Mouse (Mus musculus): Measurements from ENCODE around the gene Ppp1r36. TPM values are rescaled to one million over a fixed set of nuclear protein-coding genes. Genes with fewer than 3 reads are reported as not detected.

The Ppp1r36 gene
- total RNA-seq (2021) (under 1 TPM; 0.23 to 0.24 TPM), polyA plus RNA-seq (2012; rRNA removed) (not detected in 2 replicates)
- long read RNA-seq, partial matches to known transcripts, result 0 of 1 reads
- long read RNA-seq, other reads (novel, unspliced or antisense), result 1 of 1 reads

DNA sequence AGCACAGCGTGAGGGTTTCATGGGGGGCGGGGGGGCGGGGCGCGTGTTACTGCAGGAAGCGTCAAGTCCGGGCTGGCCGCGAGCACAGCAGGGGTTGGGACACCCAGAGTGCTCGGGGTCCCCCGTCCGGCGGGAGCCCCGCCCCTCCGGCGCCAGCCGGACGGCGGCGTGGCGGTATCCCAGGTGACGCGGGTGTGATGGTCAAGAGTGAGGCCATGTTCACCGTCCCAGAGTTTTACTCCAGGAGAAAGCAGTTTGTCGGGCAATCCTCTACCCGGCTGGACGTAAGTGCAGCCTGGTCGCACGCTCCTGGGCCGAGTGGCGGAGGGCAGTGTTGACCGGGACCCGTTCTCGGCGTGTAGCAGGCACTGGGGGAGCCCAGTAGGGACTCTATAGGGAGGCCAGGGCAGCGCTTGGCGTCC is at the start of gene Ppp1r36:
TSS of gene Ppp1r36 (plus strand) at position 106 of the 422 bp plus-strand sequence.
- peak; percentile 44 for DNase-seq

DNA sequence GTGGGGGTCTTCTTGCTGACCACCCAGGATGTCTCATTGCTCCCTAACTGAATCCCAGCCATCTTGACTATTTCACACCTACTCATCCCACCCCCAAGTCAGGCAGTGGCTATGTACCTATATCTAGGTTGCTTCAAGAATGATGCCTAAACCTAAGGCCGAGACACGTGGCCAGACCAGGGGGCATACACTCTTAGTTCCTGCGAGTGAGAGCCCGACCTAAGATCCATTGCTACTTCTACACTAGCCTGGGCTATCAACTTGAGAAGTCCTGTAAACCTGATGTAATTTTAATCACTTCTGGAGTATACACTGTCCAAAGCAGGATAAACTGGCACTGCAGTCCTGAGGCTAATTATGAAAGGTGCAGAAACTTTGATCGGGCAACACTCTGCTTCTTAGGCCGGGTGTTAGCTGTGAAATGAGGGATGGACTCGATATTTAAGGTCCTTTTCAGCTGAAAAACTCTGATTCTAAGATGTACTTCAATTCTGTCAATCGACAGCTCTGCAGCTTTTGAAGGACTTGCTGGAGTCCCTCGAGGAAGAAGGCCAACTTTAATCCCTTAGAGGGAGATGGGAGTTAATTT is 49.0 kb upstream of the Ppp1r36 start:
- peak; percentile 14 for DNase-seq

GRCm38 (mm10) chr12:76368790-76369205 is 48.5 kb upstream of the Ppp1r36 start:
- no peak for DNase-seq

DNA sequence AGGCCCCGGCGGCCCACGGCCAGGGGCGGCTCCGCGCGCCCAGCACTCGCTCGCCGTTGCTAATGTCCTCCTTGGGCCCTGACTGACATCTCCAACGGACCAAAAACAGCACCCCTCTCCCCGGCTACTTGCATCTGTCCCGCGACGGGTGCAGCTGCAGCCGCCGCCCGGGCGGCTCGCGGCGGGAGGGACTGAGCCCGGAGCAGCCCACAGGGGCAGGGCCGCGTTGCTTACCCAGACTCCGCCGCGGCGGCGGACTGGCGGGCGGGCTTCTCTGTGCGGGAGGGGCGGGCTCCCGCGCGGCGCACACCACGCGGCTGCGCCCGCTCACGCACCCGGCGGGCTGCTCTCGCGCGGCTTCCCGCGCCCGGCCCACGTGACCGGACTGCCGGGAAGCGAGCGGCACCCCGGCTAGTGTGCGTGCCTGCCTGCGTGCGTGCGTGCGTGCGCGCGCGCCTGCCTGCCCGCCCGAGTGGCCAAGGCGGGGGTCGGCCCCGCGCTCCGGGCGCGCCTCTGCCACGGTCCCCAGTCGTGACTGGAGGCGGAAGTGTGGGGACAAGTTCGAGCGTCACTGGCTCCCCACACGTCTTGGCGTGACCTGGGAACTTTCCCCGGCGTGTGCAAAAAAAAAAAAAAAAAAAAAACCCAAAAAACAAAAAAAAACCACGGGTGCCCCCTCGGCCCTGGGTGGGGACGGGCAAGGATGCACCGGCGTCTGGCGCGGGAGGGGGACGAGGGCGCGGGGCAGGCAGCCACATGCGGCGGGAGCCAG is 47.9 kb upstream of the Ppp1r36 start, which contains the start of gene Zbtb25:
TSS of gene Zbtb25 (minus strand) at position 397 of the 772 bp plus-strand sequence.
- DNase-seq, result peak; percentile 92

GRCm38 (mm10) chr12:76369978-76370830 is 47.1 kb upstream of the Ppp1r36 start, which contains the start of gene Zbtb1:
Gene Zbtb1 (plus strand): TSS chr12:76370266.
- DNase-seq, result peak; percentile 93

- peak; percentile 91 for DNase-seq
Observed at GRCm38 (mm10) chr12:76370831-76371571, 46.3 kb upstream of the Ppp1r36 start.

- DNase-seq, result no peak
Observed at GRCm38 (mm10) chr12:76372046-76372445, 45.3 kb upstream of the Ppp1r36 start.

DNA sequence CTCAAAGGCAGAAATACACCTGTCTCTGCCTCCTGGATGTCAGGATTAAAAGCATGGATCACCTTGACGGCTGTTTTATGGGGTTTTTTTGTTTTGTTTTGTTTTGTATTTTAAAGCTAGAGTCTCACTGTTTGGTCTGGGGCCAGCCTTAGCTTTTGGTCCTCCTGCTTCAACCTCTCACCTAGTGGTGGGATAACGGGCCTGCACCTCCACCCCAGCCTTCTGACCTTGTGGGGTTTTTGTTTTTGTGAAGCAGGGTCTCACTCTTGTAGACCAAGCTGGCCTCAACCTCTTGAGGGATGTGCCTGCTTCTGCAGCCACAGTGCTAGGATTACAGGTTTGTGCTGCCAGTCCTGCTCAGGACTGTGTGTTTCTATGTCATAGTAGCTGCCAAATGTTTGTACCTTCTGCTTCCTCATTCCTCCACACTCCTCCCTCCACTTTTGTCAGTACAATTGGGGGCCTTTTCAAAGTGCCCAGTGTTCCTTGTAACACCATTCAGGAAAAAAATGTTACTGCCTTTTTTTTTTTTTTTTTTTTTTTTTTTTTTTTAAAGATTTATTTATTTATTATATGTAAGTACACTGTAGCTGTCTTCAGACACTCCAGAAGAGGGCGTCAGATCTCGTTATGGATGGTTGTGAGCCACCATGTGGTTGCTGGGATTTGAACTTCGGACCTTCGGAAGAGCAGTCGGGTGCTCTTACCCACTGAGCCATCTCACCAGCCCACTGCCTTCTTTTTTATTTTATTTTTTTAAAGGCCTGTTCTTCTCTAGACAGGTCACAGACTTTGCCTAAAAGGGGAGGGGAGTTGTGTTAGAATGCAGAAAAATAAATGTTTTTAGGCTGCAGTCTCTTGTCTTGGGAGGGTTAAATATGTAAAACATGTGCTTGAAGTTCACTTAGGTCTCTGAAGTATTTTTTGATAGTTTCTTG is 44.2 kb upstream of the Ppp1r36 start:
- DNase-seq, result no peak

- DNase-seq, result no peak
Observed at GRCm38 (mm10) chr12:76373991-76374390, 43.3 kb upstream of the Ppp1r36 start.

GRCm38 (mm10) chr12:76374911-76375310 is 42.4 kb upstream of the Ppp1r36 start:
- no peak for DNase-seq

GRCm38 (mm10) chr12:76375506-76375905 is 41.8 kb upstream of the Ppp1r36 start:
- DNase-seq, result no peak

DNA sequence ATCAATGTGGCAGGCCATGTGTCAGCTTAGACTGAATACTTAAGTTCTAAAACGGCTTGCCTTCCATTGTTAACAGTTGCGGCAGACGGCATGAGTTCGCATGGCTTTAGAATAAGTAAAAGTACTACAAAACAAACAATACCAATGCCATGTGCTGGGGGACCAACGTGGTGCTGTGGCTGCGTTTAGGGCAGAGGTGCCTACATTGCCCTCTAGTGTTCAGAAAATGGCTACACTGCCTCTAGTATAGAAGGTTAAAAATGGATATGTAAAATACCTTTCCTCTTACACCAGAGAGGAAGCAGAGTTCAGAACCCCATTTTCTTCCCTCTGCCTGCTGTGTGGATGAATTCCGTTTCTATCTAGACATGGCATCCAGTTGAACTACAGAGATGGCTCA is 40.7 kb upstream of the Ppp1r36 start:
- DNase-seq, result peak; percentile 22

- no peak for DNase-seq
Observed at GRCm38 (mm10) chr12:76377059-76377458, 40.3 kb upstream of the Ppp1r36 start.

- peak; percentile 64 for DNase-seq
Observed at GRCm38 (mm10) chr12:76377726-76378125, 39.6 kb upstream of the Ppp1r36 start.

- DNase-seq, result peak; percentile 14
Observed at GRCm38 (mm10) chr12:76378556-76378955, 38.8 kb upstream of the Ppp1r36 start.

DNA sequence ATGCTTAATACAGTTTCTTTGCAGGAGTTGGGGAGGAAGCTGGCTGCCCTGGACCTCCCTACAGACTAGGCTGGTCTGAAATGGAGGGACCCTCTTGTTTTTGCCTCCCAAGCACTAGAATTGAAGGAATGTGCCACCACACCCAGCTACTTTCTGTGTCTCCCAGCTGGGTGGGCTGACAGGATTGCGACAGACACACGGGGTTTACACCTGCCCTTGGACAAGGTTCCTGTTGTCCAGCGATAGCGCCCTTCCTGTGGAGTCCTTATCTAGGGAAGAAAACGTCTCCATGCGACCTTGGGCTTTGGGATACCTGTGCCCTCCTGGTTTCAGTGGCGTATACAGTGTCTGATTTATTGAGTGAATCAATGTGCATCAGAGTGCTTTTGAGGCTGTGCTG is 37.2 kb upstream of the Ppp1r36 start:
- no peak for DNase-seq

DNA sequence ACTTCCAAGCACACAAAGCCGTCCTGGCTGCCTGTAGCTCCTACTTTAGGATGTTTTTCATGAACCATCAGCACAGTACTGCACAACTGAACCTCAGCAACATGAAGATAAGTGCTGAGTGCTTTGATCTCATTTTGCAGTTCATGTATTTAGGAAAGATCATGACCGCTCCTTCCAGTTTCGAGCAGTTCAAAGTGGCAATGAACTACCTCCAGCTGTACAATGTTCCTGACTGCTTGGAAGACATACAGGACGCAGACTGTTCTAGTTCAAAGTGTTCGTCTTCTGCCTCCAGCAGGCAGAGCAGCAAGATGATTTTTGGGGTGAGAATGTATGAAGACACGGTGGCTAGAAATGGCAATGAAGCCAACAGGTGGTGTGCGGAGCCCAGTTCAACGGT is 32.0 kb upstream of the Ppp1r36 start:
- no peak for DNase-seq

DNA sequence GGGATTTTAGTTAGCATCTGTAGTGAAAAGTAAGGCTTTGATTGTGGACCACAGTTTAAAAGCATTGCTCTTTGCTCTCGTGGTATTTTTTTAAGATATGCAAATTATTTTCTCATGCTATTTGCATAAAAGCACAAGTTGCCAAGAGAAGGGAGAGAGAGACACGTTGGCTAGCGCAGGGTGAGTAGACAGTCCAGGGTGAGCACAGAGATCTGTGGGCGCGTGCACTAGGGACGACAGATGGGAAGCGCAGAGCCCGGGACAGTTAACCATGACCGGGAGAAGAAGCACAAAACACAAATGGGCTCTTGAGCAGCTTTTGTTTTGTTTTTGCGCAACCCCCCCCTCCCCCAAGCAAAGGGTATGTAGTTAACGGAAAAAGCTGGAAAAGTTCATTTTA is 28.5 kb upstream of the Ppp1r36 start:
- no peak for DNase-seq

DNA sequence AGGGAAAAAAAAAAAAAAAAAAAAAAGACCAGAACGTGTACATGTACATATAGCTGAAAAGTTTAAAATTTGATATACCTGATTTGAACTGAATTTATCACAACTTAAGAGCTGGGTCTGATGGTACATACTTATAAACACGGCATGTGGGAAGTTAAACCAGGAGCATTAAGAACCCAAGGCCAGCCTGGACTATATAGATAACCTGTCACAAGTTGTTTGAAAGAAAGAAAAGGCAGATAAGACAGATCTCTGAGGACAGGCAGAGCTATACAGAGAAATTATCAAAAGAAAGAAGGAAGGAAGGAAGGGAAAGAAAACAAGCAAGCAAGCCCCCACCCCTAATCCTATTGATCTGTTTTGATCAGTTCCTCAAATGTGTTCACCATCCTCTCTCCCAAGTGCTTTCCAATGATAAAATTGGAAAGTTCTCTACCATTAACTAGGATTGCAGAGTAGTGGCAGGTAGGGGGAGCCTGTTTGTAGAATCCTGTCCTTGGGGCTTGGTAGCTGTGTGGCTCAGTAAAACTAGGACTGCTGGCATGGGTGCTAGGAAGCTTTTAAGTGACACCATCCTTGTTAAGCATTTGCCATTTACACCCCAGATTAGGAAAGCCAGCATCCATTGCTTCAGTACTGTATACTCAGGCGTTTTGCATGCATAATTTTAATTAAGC is 25.6 kb upstream of the Ppp1r36 start:
- no peak for DNase-seq

DNA sequence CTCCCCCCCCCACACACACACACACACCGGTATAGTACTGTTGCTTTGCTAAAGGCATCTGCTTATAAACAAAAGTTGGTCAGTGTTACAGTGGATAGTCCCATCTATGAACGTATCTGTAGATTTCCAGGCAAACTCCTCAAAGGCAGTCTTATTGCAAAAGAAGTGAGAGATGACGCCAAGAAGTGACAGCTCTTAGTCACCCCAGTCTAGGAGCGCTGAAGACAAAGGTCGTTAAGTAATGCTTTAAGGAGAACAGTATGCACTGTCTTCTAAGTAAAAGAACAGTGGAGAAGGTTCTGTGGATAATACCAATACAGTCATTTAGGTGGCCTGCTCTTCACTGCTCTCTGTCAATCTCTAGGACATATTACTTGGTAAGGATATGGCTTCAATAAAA is 24.4 kb upstream of the Ppp1r36 start:
- DNase-seq, result no peak

Data from adrenal gland, adult 2 months (tissue).